Mouse (Mus musculus) embryo, embryonic 10.5 days (tissue): Measurements from ENCODE around the gene Gm2564.
"Not testable (repeated sequence)": the region's sequence is repeated elsewhere in the genome, so short reads cannot be mapped to it uniquely, and the experiment has no call there.

Source experiments
- DNase-seq: peaks from one replicate; pipeline ENCODE4 v3.0.0-alpha.2; 2015; ENCODE audit warnings: low spot score

The Gm2564 gene

GRCm38 (mm10) chr4:42629419-42629818 is at the start of gene Gm2564:
TSS of gene Gm2564 (plus strand) at chr4:42629719.
- not testable (repeated sequence) for DNase-seq

- DNase-seq, result not testable (repeated sequence)
These were observed 17.6 kb upstream of the Gm2564 start, which contains the start of gene Gm10591 for GRCm38 (mm10) chr4:42611895-42612294. TSS of gene Gm10591 (plus strand) at chr4:42612195.

- not testable (repeated sequence) for DNase-seq
These were observed 25.4 kb downstream of the Gm2564 start, which contains the start of gene Ccl27b for GRCm38 (mm10) chr4:42654951-42655350. TSS of gene Ccl27b (plus strand) at chr4:42655251.

GRCm38 (mm10) chr4:42661793-42662192 is 32.3 kb downstream of the Gm2564 start, which contains the start of gene Il11ra2:
TSS of gene Il11ra2 (minus strand) at chr4:42661893.
- DNase-seq, result not testable (repeated sequence)

GRCm38 (mm10) chr4:42675415-42675814 is 45.9 kb downstream of the Gm2564 start:
- not testable (repeated sequence) for DNase-seq

- DNase-seq, result not testable (repeated sequence)
These were observed 49.8 kb downstream of the Gm2564 start for GRCm38 (mm10) chr4:42679365-42679764.

GRCm38 (mm10) chr4:42680374-42681356 is 51.1 kb downstream of the Gm2564 start:
- not testable (repeated sequence) for DNase-seq
